Mouse (Mus musculus): ENCODE measurements at regions not wholly inside any gene's neighbourhood (a gene's known extent, or its start where the extent isn't known, plus 50 kb on each side); places are given as distances from the start of the nearest gene placed in this dataset.

GRCm38 (mm10) chr2:84064371-84064770 is 74.0 kb downstream of the Gm13691 start:
- TF ChIP-seq TAL1 (IDR thresholded peaks at IDR 0.05; ENCODE audit: low read length): no peak
- no peak for TF ChIP-seq GATA1 (IDR thresholded peaks at IDR 0.05; ENCODE audit: low read length)

All from erythroblast, embryonic 14.5 days (primary cell).